Mouse (Mus musculus) B cell, adult 2 months (primary cell): ENCODE measurements around the gene Timm8b.
A peak's percentile ranks its signal among the peaks of the same experiment; 100 is the strongest.

Source experiments
- DNase-seq, 2 experiments: peaks; one replicate each; pipeline ENCODE4 v3.0.0; 2022

Timm8b gene

GRCm38 (mm10) chr9:50603189-50603997 lies at the start of gene Timm8b, which contains the start of gene Sdhd:
Timm8b (plus strand) TSS chr9:50603910.
Sdhd (minus strand) TSS chr9:50603812.
- peak; percentile 93 to 95 for DNase-seq

- DNase-seq = peak; percentile 75 to 81
Observed at GRCm38 (mm10) chr9:50554241-50555093, 49.2 kb upstream of the Timm8b start, which contains the start of gene Il18. Il18 (plus strand) TSS chr9:50554827.

GRCm38 (mm10) chr9:50555094-50555446 lies 48.6 kb upstream of the Timm8b start, which contains the start of gene Bco2:
Bco2 (minus strand) TSS chr9:50555181.
- no peak for DNase-seq

GRCm38 (mm10) chr9:50561145-50561917 lies 42.4 kb upstream of the Timm8b start, which contains the start of gene Tex12:
Tex12 (minus strand) TSS chr9:50561325.
- no peak for DNase-seq

GRCm38 (mm10) chr9:50561918-50562360 lies 41.8 kb upstream of the Timm8b start:
- no peak for DNase-seq

GRCm38 (mm10) chr9:50565173-50565572 lies 38.5 kb upstream of the Timm8b start:
- no peak for DNase-seq

- DNase-seq = no peak
Observed at GRCm38 (mm10) chr9:50565940-50566339, 37.8 kb upstream of the Timm8b start.

- no peak for DNase-seq
Observed at GRCm38 (mm10) chr9:50567372-50567771, 36.3 kb upstream of the Timm8b start.

- no peak for DNase-seq
Observed at GRCm38 (mm10) chr9:50567881-50568280, 35.8 kb upstream of the Timm8b start.

GRCm38 (mm10) chr9:50569599-50570525 lies 33.8 kb upstream of the Timm8b start:
- no peak for DNase-seq

GRCm38 (mm10) chr9:50580370-50580769 lies 23.3 kb upstream of the Timm8b start:
- no peak for DNase-seq

GRCm38 (mm10) chr9:50585145-50585818 lies 18.4 kb upstream of the Timm8b start:
- no peak for DNase-seq

- DNase-seq = no peak
Observed at GRCm38 (mm10) chr9:50586955-50587354, 16.8 kb upstream of the Timm8b start.

GRCm38 (mm10) chr9:50590856-50591518 lies 12.7 kb upstream of the Timm8b start:
- peak; percentile 12 to 15 for DNase-seq

GRCm38 (mm10) chr9:50592955-50593354 lies 10.8 kb upstream of the Timm8b start:
- no peak for DNase-seq

GRCm38 (mm10) chr9:50593544-50593943 lies 10.2 kb upstream of the Timm8b start:
- peak; percentile 78 for DNase-seq

GRCm38 (mm10) chr9:50594794-50595417 lies 8.8 kb upstream of the Timm8b start:
- no peak for DNase-seq

- no peak for DNase-seq
Observed at GRCm38 (mm10) chr9:50596973-50597372, 6.7 kb upstream of the Timm8b start.

GRCm38 (mm10) chr9:50601536-50601935 lies 2.2 kb upstream of the Timm8b start:
- DNase-seq = no peak
